Mouse (Mus musculus) neural tube, embryonic 14.5 days (tissue): ENCODE results near the gene Tbx22. TPM values are rescaled to one million over a fixed set of nuclear protein-coding genes. Genes with fewer than 3 reads are reported as not detected.

Experiments used
- ATAC-seq: fragments of 200-750 bp; cut with Nextera tagmentation; 2 replicates; pipeline ENCODE4 v1.8.0; 2017; ENCODE audit warnings: low read depth, mild to moderate bottlenecking, moderate TSS enrichment, moderate library complexity
- H3K27ac ChIP-seq: fragments of 300-500 bp; sonication (generic); 2 replicates; pipeline ENCODE4 v1.5.1; 2014; ENCODE audit warnings: low read depth, mild to moderate bottlenecking, control low read depth, low read length, moderate library complexity, mixed read lengths
- H3K27me3 ChIP-seq: fragments of 300-500 bp; sonication (generic); 2 replicates; pipeline ENCODE4 v1.6.1; 2014; ENCODE audit warnings: low read length; ENCODE audit not compliant: control insufficient read depth, insufficient read depth
- H3K36me3 ChIP-seq: fragments of 300-500 bp; sonication (generic); 2 replicates; pipeline ENCODE4 v1.6.1; 2014; ENCODE audit warnings: low read length, mixed read lengths; ENCODE audit not compliant: control insufficient read depth, insufficient read depth
- H3K4me1 ChIP-seq: fragments of 300-500 bp; sonication (generic); 2 replicates; pipeline ENCODE4 v1.6.1; 2014; ENCODE audit warnings: low read length; ENCODE audit not compliant: control insufficient read depth, insufficient read depth
- H3K4me2 ChIP-seq: fragments of 300-500 bp; sonication (generic); 2 replicates; pipeline ENCODE4 v1.6.1; 2014; ENCODE audit warnings: mild to moderate bottlenecking, low read depth, low read length, control low read depth
- H3K4me3 ChIP-seq: fragments of 300-500 bp; sonication (generic); 2 replicates; pipeline ENCODE4 v1.5.1; 2014; ENCODE audit warnings: low read depth, low read length, control low read depth, mixed read lengths
- H3K9ac ChIP-seq: fragments of 300-500 bp; sonication (generic); replicated peaks from 2 replicates; pipeline ENCODE4 v1.6.1; 2014; ENCODE audit warnings: low read depth, mild to moderate bottlenecking, control low read depth, low read length, mixed read lengths
- H3K9me3 ChIP-seq: fragments of 300-500 bp; sonication (generic); 2 replicates; pipeline ENCODE4 v1.6.1; 2016; ENCODE audit warnings: low read length; ENCODE audit not compliant: control insufficient read depth
- WGBS: fragments of 180-500 bp; shearing (Covaris S2); extraction: QIAGEN DNeasy Blood & Tissue Kit; methylation state at CpG from one replicate; pipeline ENCODE4 v1.1.7; 2014; 5-methylcytosine and 5-hydroxymethylcytosine counted together
- polyA plus RNA-seq: library from polyadenylated mRNA; unstranded; fragments of >200 nt; fragmentation: Nextera tagmentation; extraction: Ambion mirVana; gene quantifications from 2 replicates; pipeline ENCODE4 v1.2.1, GENCODE M21; 2014

Tbx22 gene
- 0.08 and 0.12 TPM in 2 replicates for polyA plus RNA-seq

DNA sequence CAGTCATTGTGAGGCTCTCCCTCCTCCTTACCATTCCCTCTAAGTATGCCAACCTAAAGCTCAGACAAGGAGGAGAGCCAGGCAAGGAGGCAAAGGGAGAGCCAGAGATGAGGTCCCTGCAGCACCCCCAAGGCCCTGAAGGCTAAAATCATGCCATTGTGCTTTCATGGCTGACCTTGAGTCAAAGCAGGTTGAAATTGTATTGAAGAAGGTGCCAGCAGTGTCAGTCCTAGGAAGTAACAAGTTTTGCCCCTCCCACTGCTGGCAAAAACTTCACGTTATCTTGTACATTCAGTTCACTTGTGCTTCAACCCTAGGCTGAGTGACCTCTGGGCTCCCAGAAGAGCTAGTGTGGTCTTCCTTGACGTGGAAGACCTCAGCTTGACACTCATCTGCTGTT is at the start of gene Tbx22:
Gene Tbx22 (plus strand): TSS at position 301 of the 400 bp plus-strand sequence.
- Histone ChIP-seq H3K9me3 (no peaks in the 10 kb centered on the region), H3K4me3 (no peak within 1 kb of the TSS), H3K36me3 (no peaks in the 10 kb centered on the region), H3K27me3 (no peaks in the 10 kb centered on the region), H3K27ac (no peak within 1 kb of the TSS), H3K4me1 (no peaks in the 10 kb centered on the region), H3K9ac (no peak within 1 kb of the TSS), H3K4me2 (no peak within 1 kb of the TSS)
- WGBS, result 71% methylated on average over 2 of the region's 2 CpGs
- no peak for ATAC-seq

DNA sequence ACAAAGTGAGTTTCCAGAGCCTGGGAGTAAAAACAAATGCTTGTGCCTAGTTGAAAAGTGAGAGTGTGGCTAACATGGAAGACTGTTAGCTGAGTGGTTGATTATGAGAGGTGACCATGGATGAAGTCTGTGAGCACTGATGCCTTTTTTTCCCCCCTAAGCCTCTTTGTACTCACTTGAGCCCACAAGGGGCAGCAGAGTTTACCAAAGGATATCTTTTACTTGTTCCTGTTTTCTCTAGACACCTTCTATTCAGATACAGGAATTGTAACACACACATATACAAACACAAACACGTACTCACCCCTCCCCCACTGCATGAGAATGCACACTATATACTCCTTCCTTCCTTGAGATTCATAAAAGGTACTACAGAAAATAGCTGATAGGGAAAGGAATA is 913 bp downstream of the Tbx22 start:
- no peak overlapping the region for H3K4me3 ChIP-seq
- no peaks in the 10 kb centered on the region for H3K36me3 ChIP-seq
- H3K27ac ChIP-seq, result no peak overlapping the region
- H3K4me2 ChIP-seq, result no peak overlapping the region
- H3K9ac ChIP-seq, result no peak overlapping the region
- no peaks in the 10 kb centered on the region for H3K9me3 ChIP-seq
- H3K27me3 ChIP-seq, result no peaks in the 10 kb centered on the region
- H3K4me1 ChIP-seq, result no peaks in the 10 kb centered on the region
- 27% methylated on average over 1 of the region's 1 CpGs for WGBS
- no peak for ATAC-seq

DNA sequence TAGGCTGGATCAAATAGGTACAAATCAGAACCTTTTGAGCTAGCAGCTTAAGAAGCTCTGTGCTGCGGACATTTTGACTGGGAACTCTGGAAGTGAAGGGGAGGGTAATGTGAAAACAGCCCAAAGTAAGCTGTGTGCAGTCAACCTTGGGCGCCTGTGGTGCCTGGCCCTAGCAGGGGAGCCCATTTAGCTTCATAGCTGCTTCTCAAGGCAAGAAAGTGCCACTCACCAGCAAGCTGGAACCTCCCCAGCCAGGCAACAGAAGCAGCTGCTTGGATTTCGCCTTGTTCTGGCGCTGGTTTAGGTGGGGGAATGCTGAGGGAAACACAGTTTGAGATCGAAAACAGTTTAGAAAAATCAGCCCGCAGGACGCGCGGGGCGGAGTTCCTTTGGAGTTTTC is 11.4 kb downstream of the Tbx22 start:
- no peaks in the 10 kb centered on the region for H3K27me3 ChIP-seq
- H3K9ac ChIP-seq, result no peak overlapping the region
- no peak overlapping the region for H3K27ac ChIP-seq
- H3K36me3 ChIP-seq, result no peaks in the 10 kb centered on the region
- peak overlapping the region; percentile 33 for H3K4me2 ChIP-seq
- peak overlapping the region; percentile 8; the same call in 1 of the 2 replicates for H3K4me3 ChIP-seq
- no peak for ATAC-seq
- no peaks in the 10 kb centered on the region for H3K4me1 ChIP-seq
- no peaks in the 10 kb centered on the region for H3K9me3 ChIP-seq
- 10% methylated on average over 10 of the region's 10 CpGs for WGBS

DNA sequence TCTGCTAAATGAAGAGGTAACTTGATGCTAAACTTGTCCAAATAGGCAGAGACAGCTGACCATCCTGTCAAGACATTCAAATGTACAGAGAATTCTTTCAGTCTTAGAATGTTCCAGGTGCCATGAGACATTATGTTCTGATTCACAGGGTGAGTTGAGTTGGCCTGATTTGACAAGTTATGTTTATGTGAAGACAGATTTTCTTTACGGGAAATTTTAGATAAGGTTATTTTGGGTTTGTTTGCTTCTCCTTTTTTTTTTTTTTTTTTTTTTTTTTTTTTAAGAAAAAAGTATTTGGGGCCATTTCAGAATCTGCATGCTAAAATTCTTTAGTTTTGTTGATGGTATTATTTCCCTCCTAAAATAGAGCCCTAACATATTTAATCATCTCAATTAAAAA is 40.8 kb downstream of the Tbx22 start:
- Histone ChIP-seq H3K27me3 (no peaks in the 10 kb centered on the region), H3K4me3 (no peak overlapping the region), H3K36me3 (no peaks in the 10 kb centered on the region), H3K9me3 (no peaks in the 10 kb centered on the region), H3K27ac (no peak overlapping the region), H3K4me2 (no peak overlapping the region), H3K9ac (no peak overlapping the region), H3K4me1 (no peaks in the 10 kb centered on the region)
- WGBS, result 88% methylated on average over 1 of the region's 1 CpGs
- no peak for ATAC-seq

DNA sequence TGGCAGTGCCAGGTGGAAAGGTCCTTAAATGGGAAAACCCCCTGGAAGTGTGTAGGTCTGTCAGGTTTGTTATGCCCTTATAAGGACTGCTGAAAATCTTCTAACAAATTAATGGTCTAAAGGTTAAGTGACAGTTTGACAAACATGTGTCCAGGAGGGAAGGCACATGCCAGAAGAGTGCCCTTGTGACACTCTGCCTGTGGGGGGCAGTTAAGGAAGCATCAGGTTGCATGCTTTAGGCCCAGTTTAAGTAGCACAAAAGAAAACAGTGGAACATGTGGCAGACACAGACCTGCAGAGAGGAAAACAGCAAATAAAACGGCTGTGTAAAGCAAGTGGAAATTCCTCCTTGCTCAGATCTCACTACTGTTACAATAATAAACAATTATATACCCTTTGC is 55.8 kb downstream of the Tbx22 start:
- Histone ChIP-seq H3K4me1 (no peaks in the 10 kb centered on the region), H3K4me2 (no peak overlapping the region), H3K27ac (no peak overlapping the region), H3K4me3 (no peak overlapping the region), H3K9ac (no peak overlapping the region), H3K27me3 (no peaks in the 10 kb centered on the region), H3K9me3 (no peaks in the 10 kb centered on the region), H3K36me3 (no peaks in the 10 kb centered on the region)
- ATAC-seq, result no peak
- WGBS, result 38% methylated on average over 1 of the region's 1 CpGs

Other genes with a start within 250 kb of the Tbx22 start
- not detected in 2 replicates for gene Tent5d, start 124.6 kb downstream of the Tbx22 start, polyA plus RNA-seq
- gene 2610002M06Rik, start 148.4 kb downstream of the Tbx22 start, polyA plus RNA-seq, result 23.8 and 24.6 TPM in 2 replicates